Mouse (Mus musculus) liver, postnatal 0 days (tissue): ENCODE measurements around the gene Bmp2.

ENCODE experiments used
- CTCF ChIP-seq: sonication (generic); IDR thresholded peaks from 2 replicates; pipeline ENCODE4 v1.5.1; 2016; ENCODE audit warnings: antibody characterized with exemption, low read depth
- EP300 ChIP-seq: IDR thresholded peaks from 2 replicates; pipeline ENCODE4 v1.6.1; 2016; ENCODE audit warnings: antibody characterized with exemption, low read depth, mild to moderate bottlenecking

DNA sequence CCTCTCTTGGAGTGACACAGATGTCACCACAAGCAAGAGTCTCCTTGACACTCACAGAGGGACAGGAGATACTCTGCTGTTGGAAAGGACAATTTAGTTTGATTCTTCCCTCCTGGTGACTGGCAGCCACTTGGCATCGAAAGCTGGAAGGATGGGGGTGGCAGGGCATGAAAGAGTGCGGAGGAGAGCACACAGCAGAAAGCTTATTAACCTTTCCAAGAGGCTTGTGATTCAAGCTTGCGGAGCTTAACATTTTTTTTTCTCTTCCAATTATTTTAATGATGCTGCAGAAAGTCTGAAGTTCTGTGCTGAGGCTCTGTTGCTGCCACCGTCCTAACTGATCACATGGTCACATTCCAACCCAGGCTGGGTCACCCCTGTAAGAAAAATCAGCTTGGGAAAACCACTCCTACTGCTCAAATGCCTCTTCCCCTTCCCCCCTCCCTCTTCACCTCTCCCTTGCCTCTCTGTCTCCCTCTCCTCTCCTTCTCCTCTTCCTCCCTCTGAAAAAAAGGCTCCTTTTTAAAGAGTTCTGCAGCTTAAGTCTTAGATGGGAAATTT is 26.3 kb upstream of the Bmp2 start:
- no peak for TF ChIP-seq CTCF
- TF ChIP-seq EP300: no peak
